Mouse (Mus musculus) intestine, embryonic 14.5 days (tissue): ENCODE data around the gene Fhl3. TPM values are rescaled to one million over a fixed set of nuclear protein-coding genes. Genes with fewer than 3 reads are reported as not detected.

Experiments
- ATAC-seq: fragments of 200-750 bp; cut with Nextera tagmentation; replicated peaks from 2 replicates; pipeline ENCODE4 v1.8.0; 2017; ENCODE audit warnings: low read depth, moderate number of reproducible peaks, moderate TSS enrichment, moderate library complexity; ENCODE audit not compliant: low FRiP score, low TSS enrichment
- DNase-seq: peaks from one replicate; pipeline ENCODE4 v3.0.0-alpha.2; 2018; ENCODE audit warnings: low spot score
- H3K27ac ChIP-seq: fragments of 300-500 bp; sonication (generic); 2 replicates; pipeline ENCODE4 v1.5.1; 2014; ENCODE audit warnings: low read depth, mild to moderate bottlenecking, control low read depth
- H3K27me3 ChIP-seq: fragments of 300-500 bp; sonication (generic); replicated peaks from 2 replicates; pipeline ENCODE4 v1.6.1; 2014; ENCODE audit warnings: low read length, control low read depth; ENCODE audit not compliant: control insufficient read depth, insufficient read depth
- H3K36me3 ChIP-seq: fragments of 300-500 bp; sonication (generic); 2 replicates; pipeline ENCODE4 v1.6.1; 2014; ENCODE audit warnings: low read length, control low read depth; ENCODE audit not compliant: control insufficient read depth, insufficient read depth
- H3K4me1 ChIP-seq: fragments of 300-500 bp; sonication (generic); replicated peaks from 2 replicates; pipeline ENCODE4 v1.6.1; 2014; ENCODE audit warnings: low read length, control low read depth, mixed read lengths; ENCODE audit not compliant: control insufficient read depth, insufficient read depth
- H3K4me2 ChIP-seq: fragments of 300-500 bp; sonication (generic); 2 replicates; pipeline ENCODE4 v1.6.1; 2014; ENCODE audit warnings: low read length
- H3K4me3 ChIP-seq: fragments of 300-500 bp; sonication (generic); 2 replicates; pipeline ENCODE4 v1.5.1; 2014; ENCODE audit warnings: low read depth, low read length, control low read depth, mixed read lengths
- H3K9ac ChIP-seq: fragments of 300-500 bp; sonication (generic); 2 replicates; pipeline ENCODE4 v1.6.1; 2014; ENCODE audit warnings: mild to moderate bottlenecking, low read length
- H3K9me3 ChIP-seq: fragments of 300-500 bp; sonication (generic); 2 replicates; pipeline ENCODE4 v1.6.1; 2016; ENCODE audit warnings: low read length, control low read depth; ENCODE audit not compliant: control insufficient read depth
- WGBS: fragments of 180-500 bp; shearing (Covaris S2); extraction: QIAGEN DNeasy Blood & Tissue Kit; methylation state at CpG from one replicate; pipeline ENCODE4 v1.1.7; 2014; 5-methylcytosine and 5-hydroxymethylcytosine counted together
- microRNA counts: library from miRNA; unstranded; fragments of <30 nt; microRNA quantifications from one replicate; lab custom pipeline; 2016
- microRNA-seq: library from miRNA; unstranded; fragments of <30 nt; microRNA quantifications from one replicate; pipeline ENCODE4, GENCODE M21; 2016
- polyA plus RNA-seq: library from polyadenylated mRNA; unstranded; fragments of >200 nt; fragmentation: Nextera tagmentation; extraction: Ambion mirVana; gene quantifications from 2 replicates; pipeline ENCODE4 v1.2.1, GENCODE M21; 2014

Fhl3 gene
- polyA plus RNA-seq, 1 experiment from 2014 or later = 13.6 TPM

DNA sequence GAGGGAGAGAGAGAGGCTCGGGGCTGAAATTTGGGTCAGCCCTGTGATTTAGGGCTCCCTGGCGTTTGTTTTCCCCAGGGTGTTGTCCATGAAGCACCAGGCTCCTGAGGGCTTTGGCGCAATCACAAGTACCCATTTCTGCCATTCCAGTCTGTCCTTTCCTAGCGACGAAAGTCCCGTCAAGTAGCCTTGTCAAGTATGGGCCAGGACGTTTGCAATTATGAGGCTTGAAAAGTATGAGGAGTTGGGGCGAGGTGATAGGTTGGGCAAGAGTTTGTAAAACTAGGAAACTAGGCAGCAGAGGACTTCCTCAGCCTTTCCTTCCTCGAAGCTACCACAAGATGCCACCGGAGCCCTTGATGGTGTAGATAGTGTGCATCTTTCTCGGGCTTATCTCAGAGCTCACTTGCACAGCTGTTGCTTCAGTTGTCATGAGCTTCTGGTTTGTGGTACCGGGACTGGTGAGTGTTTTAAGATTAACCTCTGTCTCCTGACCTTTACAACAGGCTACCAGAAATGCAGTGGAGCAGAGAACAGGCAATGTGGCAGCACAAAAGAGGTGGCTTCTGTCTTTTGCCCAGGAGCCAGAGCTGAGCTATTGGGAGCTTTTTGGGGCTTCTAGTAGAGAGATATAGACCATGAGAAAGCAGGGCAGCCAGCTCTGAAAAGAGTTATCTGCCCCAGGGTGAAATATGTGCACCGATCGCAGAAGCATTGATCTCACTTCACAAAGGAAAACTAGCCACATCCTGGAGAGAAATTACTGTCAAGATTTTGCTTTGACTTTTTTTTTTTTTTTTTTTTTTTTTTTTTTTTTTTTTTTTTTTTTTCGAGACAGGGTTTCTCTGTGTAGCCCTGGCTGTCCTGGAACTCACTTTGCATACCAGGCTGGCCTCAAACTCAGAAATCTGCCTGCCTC, 52.0 kb downstream of the Fhl3 start:
- H3K27ac ChIP-seq = no peak overlapping the region
- peak overlapping the region; percentile 73 for H3K4me3 ChIP-seq
- H3K36me3 ChIP-seq = 0 out of 2 replicates have a peak, but pooled peaks cover 5% of the 10 kb centered on the region
- peaks cover 22% of the 10 kb centered on the region for H3K4me1 ChIP-seq
- no peaks in the 10 kb centered on the region for H3K9me3 ChIP-seq
- peak overlapping the region; percentile 93 for H3K4me2 ChIP-seq
- H3K9ac ChIP-seq = peak overlapping the region; percentile 59
- WGBS = 20% methylated on average over 15 of the region's 15 CpGs
- H3K27me3 ChIP-seq = no peaks in the 10 kb centered on the region
- no peak for DNase-seq
- ATAC-seq = no peak

DNA sequence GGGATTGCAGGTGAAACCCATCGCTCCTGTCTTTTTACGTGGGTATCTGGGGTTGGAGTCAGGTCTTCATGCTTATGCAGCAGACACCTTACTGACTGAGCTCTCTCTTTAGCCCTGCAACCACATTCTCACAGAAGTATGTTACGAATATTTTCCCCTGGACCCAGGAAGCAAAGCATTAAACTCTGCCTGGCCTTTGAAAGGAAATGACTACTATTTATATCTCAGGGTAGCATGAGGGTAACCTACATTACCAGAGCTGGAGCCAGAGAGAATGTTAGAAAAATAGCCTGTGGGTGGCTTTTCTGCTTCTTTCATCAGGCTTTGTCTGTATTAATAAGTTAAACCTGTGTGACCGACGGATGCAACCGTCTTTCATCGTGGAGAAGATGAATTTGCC, 55.0 kb downstream of the Fhl3 start:
- Histone ChIP-seq H3K4me2 (no peak overlapping the region), H3K4me3 (no peak overlapping the region), H3K9me3 (no peaks in the 10 kb centered on the region), H3K9ac (no peak overlapping the region), H3K36me3 (no peaks in the 10 kb centered on the region), H3K4me1 (peaks cover 27% of the 10 kb centered on the region), H3K27me3 (no peaks in the 10 kb centered on the region), H3K27ac (peak overlapping the region; percentile 6; the same call in 1 of the 2 replicates)
- no peak for ATAC-seq
- DNase-seq = no peak
- 42% methylated on average over 7 of the region's 7 CpGs for whole genome bisulfite sequencing

MicroRNA genes within 50 kb of the gene (microRNA counts, 519-probe panel; counts per million panel counts)
- microRNA mmu-miR-697 (lab: Ali Mortazavi, UCI) (not detected), microRNA mmu-miR-698 (lab: Ali Mortazavi, UCI) (not detected)

Small RNAs within 50 kb of the gene (microRNA-seq; reads per million reads assigned to microRNA genes)
- gene Gm24721 (not detected), gene Mir697 (not detected), gene Mir698 (not detected)

Other genes with a start within 250 kb of the Fhl3 start
- not detected in 2 replicates for gene 3100002H09Rik, start 89.9 kb upstream of the Fhl3 start, polyA plus RNA-seq
- 0.17 and 0.27 TPM in 2 replicates for gene Pou3f1, start 43.9 kb upstream of the Fhl3 start, polyA plus RNA-seq
- gene Utp11, start 7.1 kb upstream of the Fhl3 start, polyA plus RNA-seq = 57.6 and 65.6 TPM in 2 replicates
- 142 and 164 TPM in 2 replicates for gene Sf3a3, start 14.1 kb downstream of the Fhl3 start, polyA plus RNA-seq
- 29.4 and 31.2 TPM in 2 replicates for gene Inpp5b, start 41.1 kb downstream of the Fhl3 start, polyA plus RNA-seq
- 11.9 and 13.2 TPM in 2 replicates for gene Mtf1, start 101.4 kb downstream of the Fhl3 start, polyA plus RNA-seq
- 41.6 and 41.7 TPM in 2 replicates for gene Yrdc, start 150.0 kb downstream of the Fhl3 start, polyA plus RNA-seq
- 46.0 and 54.4 TPM in 2 replicates for gene 1110065P20Rik, start 150.5 kb downstream of the Fhl3 start, polyA plus RNA-seq
- 1.0 and 1.5 TPM in 2 replicates for gene Maneal, start 161.5 kb downstream of the Fhl3 start, polyA plus RNA-seq
- gene Epha10, start 180.2 kb downstream of the Fhl3 start, polyA plus RNA-seq = 0.19 and 0.20 TPM in 2 replicates
- gene 9930104L06Rik, start 236.3 kb downstream of the Fhl3 start, polyA plus RNA-seq = 4.4 and 4.8 TPM in 2 replicates
- 138 TPM in 2 replicates for gene Cdca8, start 238.6 kb downstream of the Fhl3 start, polyA plus RNA-seq